Mouse (Mus musculus) gastrocnemius, adult 2 months (tissue): ENCODE measurements around the gene Vdr. TPM values are rescaled to one million over a fixed set of nuclear protein-coding genes. Genes with fewer than 3 reads are reported as not detected.

Source experiments
- DNase-seq: peaks from one replicate; pipeline ENCODE4 v3.0.0; 2022
- H3K27ac ChIP-seq: fragments of 200-600 bp; 2 replicates; pipeline ENCODE4 v1.8.1; 2022; ENCODE audit warnings: mild to moderate bottlenecking
- H3K4me3 ChIP-seq: fragments of 200-600 bp; 2 replicates; pipeline ENCODE4 v1.8.1; 2022; ENCODE audit warnings: mild to moderate bottlenecking, moderate library complexity
- CTCF ChIP-seq: fragments of 200-600 bp; IDR thresholded peaks from 2 replicates; pipeline ENCODE4 v1.8.1; 2022; ENCODE audit warnings: antibody characterized with exemption, mild to moderate bottlenecking, moderate library complexity
- intact Hi-C: fragments of 180-260 bp; cut with DNase I; formaldehyde crosslinking; loops from one replicate; pipeline ENCODE4 v1.15.1; 2025
- total RNA-seq, 2 experiments: library from RNA; stranded (reverse); gene quantifications; 2 replicates each; pipeline ENCODE4 v1.2.3; 2021

The Vdr gene
- total RNA-seq, 2 experiments from 2014 or later = 0.14 TPM; not detected in 1

GRCm38 (mm10) chr15:97838395-97838794 lies 72.0 kb downstream of the Vdr start:
- no peak overlapping the region for H3K4me3 ChIP-seq
- intact Hi-C loops = no loop called here
- peak overlapping the region; percentile 81 for H3K27ac ChIP-seq
- no peak for TF ChIP-seq CTCF
- DNase-seq = peak; percentile 67

GRCm38 (mm10) chr15:97837491-97838061 lies 72.9 kb downstream of the Vdr start:
- H3K4me3 ChIP-seq = no peak overlapping the region
- peak overlapping the region; percentile 81 for H3K27ac ChIP-seq
- TF ChIP-seq CTCF = no peak
- peak; percentile 76 for DNase-seq
- intact Hi-C loops = no loop called here

- Histone ChIP-seq H3K4me3 (no peak overlapping the region), H3K27ac (peak overlapping the region; percentile 81)
- TF ChIP-seq CTCF = no peak
- intact Hi-C loops = no loop called here
- DNase-seq = no peak
Measured at GRCm38 (mm10) chr15:97836894-97837247, 73.6 kb downstream of the Vdr start.

- TF ChIP-seq CTCF = no peak
- Histone ChIP-seq H3K27ac (peak overlapping the region; percentile 81), H3K4me3 (no peak overlapping the region)
- DNase-seq = no peak
- intact Hi-C loops = no loop called here
Measured at GRCm38 (mm10) chr15:97836153-97836893, 74.1 kb downstream of the Vdr start.

- Histone ChIP-seq H3K27ac (peak overlapping the region; percentile 89), H3K4me3 (no peak overlapping the region)
- intact Hi-C loops = no loop called here
- peak; percentile 13 for DNase-seq
- no peak for TF ChIP-seq CTCF
Measured at GRCm38 (mm10) chr15:97832764-97833479, 77.5 kb downstream of the Vdr start.

GRCm38 (mm10) chr15:97831987-97832640 lies 78.3 kb downstream of the Vdr start:
- DNase-seq = peak; percentile 70
- peak overlapping the region; percentile 89 for H3K27ac ChIP-seq
- no peak for TF ChIP-seq CTCF
- H3K4me3 ChIP-seq = peak overlapping the region; percentile 85
- intact Hi-C loops = no loop called here

- peak overlapping the region; percentile 85 for H3K4me3 ChIP-seq
- TF ChIP-seq CTCF = peak; percentile 34; the same call in 1 of the 2 replicates
- peak; percentile 83 for DNase-seq
- intact Hi-C loops = no loop called here
- peak overlapping the region; percentile 89 for H3K27ac ChIP-seq
Measured at GRCm38 (mm10) chr15:97831242-97831986, 79.0 kb downstream of the Vdr start.

- peak; percentile 21; the same call in 1 of the 2 replicates for TF ChIP-seq CTCF
- intact Hi-C loops = no loop called here
- peak overlapping the region; percentile 85 for H3K4me3 ChIP-seq
- peak overlapping the region; percentile 89 for H3K27ac ChIP-seq
- peak; percentile 74 for DNase-seq
Measured at GRCm38 (mm10) chr15:97830788-97831241, 79.6 kb downstream of the Vdr start.

GRCm38 (mm10) chr15:97830253-97830787 lies 80.1 kb downstream of the Vdr start:
- peak; percentile 75 for DNase-seq
- TF ChIP-seq CTCF = no peak
- peak overlapping the region; percentile 85 for H3K4me3 ChIP-seq
- peak overlapping the region; percentile 89 for H3K27ac ChIP-seq
- intact Hi-C loops = no loop called here

- Histone ChIP-seq H3K27ac (peak overlapping the region; percentile 89), H3K4me3 (peak overlapping the region; percentile 85)
- no peak for DNase-seq
- intact Hi-C loops = no loop called here
- no peak for TF ChIP-seq CTCF
Measured at GRCm38 (mm10) chr15:97829432-97829831, 81.0 kb downstream of the Vdr start.

- intact Hi-C loops = no loop called here
- Histone ChIP-seq H3K27ac (peak overlapping the region; percentile 89), H3K4me3 (peak overlapping the region; percentile 85)
- TF ChIP-seq CTCF = peak; percentile 25; the same call in 1 of the 2 replicates
- DNase-seq = peak; percentile 39
Measured at GRCm38 (mm10) chr15:97828901-97829338, 81.5 kb downstream of the Vdr start.
